Mouse (Mus musculus) lung, embryonic 16.5 days (tissue): Measurements from ENCODE around the gene Aipl1. TPM values are rescaled to one million over a fixed set of nuclear protein-coding genes. Genes with fewer than 3 reads are reported as not detected.
A peak's percentile ranks its signal among the peaks of the same experiment; 100 is the strongest.
"Not testable (repeated sequence)": the region's sequence is repeated elsewhere in the genome, so short reads cannot be mapped to it uniquely, and the experiment has no call there.

ENCODE experiments used
- ATAC-seq: fragments of 200-750 bp; cut with Nextera tagmentation; 2 replicates; pipeline ENCODE4 v1.8.0; 2017; ENCODE audit warnings: low read depth, mild to moderate bottlenecking, moderate library complexity
- H3K27ac ChIP-seq: fragments of 300-500 bp; sonication (generic); 2 replicates; pipeline ENCODE4 v1.5.1; 2014; ENCODE audit warnings: mild to moderate bottlenecking, control low read depth, low read length
- H3K27me3 ChIP-seq: fragments of 300-500 bp; sonication (generic); 2 replicates; pipeline ENCODE4 v1.6.1; 2014; ENCODE audit warnings: low read depth, low read length, mixed read lengths; ENCODE audit not compliant: control insufficient read depth, insufficient read depth
- H3K36me3 ChIP-seq: fragments of 300-500 bp; sonication (generic); 2 replicates; pipeline ENCODE4 v1.6.1; 2014; ENCODE audit warnings: low read length; ENCODE audit not compliant: control insufficient read depth, insufficient read depth
- H3K4me1 ChIP-seq: fragments of 300-500 bp; sonication (generic); replicated peaks from 2 replicates; pipeline ENCODE4 v1.6.1; 2014; ENCODE audit warnings: low read length, mixed read lengths; ENCODE audit not compliant: control insufficient read depth, insufficient read depth
- H3K4me2 ChIP-seq: fragments of 300-500 bp; sonication (generic); 2 replicates; pipeline ENCODE4 v1.6.1; 2014; ENCODE audit warnings: low read depth, low read length, control low read depth
- H3K4me3 ChIP-seq: fragments of 300-500 bp; sonication (generic); 2 replicates; pipeline ENCODE4 v1.5.1; 2014; ENCODE audit warnings: mild to moderate bottlenecking, low read length, control low read depth
- H3K9ac ChIP-seq: fragments of 300-500 bp; sonication (generic); 2 replicates; pipeline ENCODE4 v1.6.1; 2014; ENCODE audit warnings: low read length, control low read depth
- H3K9me3 ChIP-seq: fragments of 300-500 bp; sonication (generic); 2 replicates; pipeline ENCODE4 v1.6.1; 2016; ENCODE audit warnings: low read length; ENCODE audit not compliant: control insufficient read depth
- WGBS: fragments of 180-500 bp; shearing (Covaris S2); extraction: QIAGEN DNeasy Blood & Tissue Kit; methylation state at CpG from one replicate; pipeline ENCODE4 v1.1.7; 2014; 5-methylcytosine and 5-hydroxymethylcytosine counted together
- polyA plus RNA-seq: library from polyadenylated mRNA; unstranded; fragments of >200 nt; fragmentation: Nextera tagmentation; extraction: Ambion mirVana; gene quantifications from 2 replicates; pipeline ENCODE4 v1.2.1, GENCODE M21; 2015

The Aipl1 gene
- polyA plus RNA-seq, 1 experiment from 2014 or later: 0.44 TPM

GRCm38 (mm10) chr11:71995968-71996511 lies 41.3 kb downstream of the Aipl1 start:
- Histone ChIP-seq H3K4me2 (peak overlapping the region; percentile 41), H3K9ac (peak overlapping the region; percentile 34; the same call in 1 of the 2 replicates)
- whole genome bisulfite sequencing: 21% methylated on average over 9 of the region's 9 CpGs

GRCm38 (mm10) chr11:71992438-71992837 lies 44.9 kb downstream of the Aipl1 start:
- Histone ChIP-seq H3K4me3 (no peak overlapping the region), H3K27ac (no peak overlapping the region), H3K9ac (no peak overlapping the region), H3K27me3 (no peaks in the 10 kb centered on the region), H3K36me3 (no peaks in the 10 kb centered on the region), H3K9me3 (no peaks in the 10 kb centered on the region), H3K4me1 (peaks cover 7% of the 10 kb centered on the region; the same call in 1 of the 2 replicates), H3K4me2 (no peak overlapping the region)
- 84% methylated on average over 12 of the region's 12 CpGs for WGBS
- no peak for ATAC-seq

More at GRCm38 (mm10) chr11:71995968-71996511, 41.3 kb downstream of the Aipl1 start:
- peak; percentile 97 for ATAC-seq
- Histone ChIP-seq H3K27ac (peak overlapping the region; percentile 84), H3K36me3 (no peaks in the 10 kb centered on the region), H3K4me3 (peak overlapping the region; percentile 16), H3K27me3 (no peaks in the 10 kb centered on the region), H3K9me3 (no peaks in the 10 kb centered on the region), H3K4me1 (peaks cover 7% of the 10 kb centered on the region; the same call in 1 of the 2 replicates)

- Histone ChIP-seq H3K4me3 (no peak overlapping the region), H3K9ac (no peak overlapping the region), H3K9me3 (no peaks in the 10 kb centered on the region), H3K36me3 (no peaks in the 10 kb centered on the region), H3K27me3 (no peaks in the 10 kb centered on the region), H3K4me1 (peaks cover 7% of the 10 kb centered on the region; the same call in 1 of the 2 replicates), H3K4me2 (no peak overlapping the region), H3K27ac (no peak overlapping the region)
- no peak for ATAC-seq
- 18% methylated on average over 5 of the region's 5 CpGs for WGBS
Measured at GRCm38 (mm10) chr11:71991541-71991940, 45.8 kb downstream of the Aipl1 start.

- ATAC-seq, H3K9ac ChIP-seq, H3K9me3 ChIP-seq, H3K4me3 ChIP-seq, H3K27me3 ChIP-seq, H3K4me1 ChIP-seq, H3K4me2 ChIP-seq, H3K36me3 ChIP-seq, H3K27ac ChIP-seq: not testable (repeated sequence)
- WGBS: 66% methylated on average over 5 of the region's 5 CpGs
Measured at GRCm38 (mm10) chr11:71989407-71989806, 47.9 kb downstream of the Aipl1 start.

- H3K27ac ChIP-seq: no peak overlapping the region
- no peak overlapping the region for H3K4me3 ChIP-seq
- WGBS: 67% methylated on average over 14 of the region's 14 CpGs
- H3K9ac ChIP-seq: no peak overlapping the region
- no peaks in the 10 kb centered on the region for H3K36me3 ChIP-seq
- H3K27me3 ChIP-seq: no peaks in the 10 kb centered on the region
- no peak overlapping the region for H3K4me2 ChIP-seq
- no peaks in the 10 kb centered on the region for H3K9me3 ChIP-seq
- ATAC-seq: no peak
- H3K4me1 ChIP-seq: no peaks in the 10 kb centered on the region
Measured at GRCm38 (mm10) chr11:71987159-71988150, 49.9 kb downstream of the Aipl1 start.

GRCm38 (mm10) chr11:71985783-71986182 lies 51.5 kb downstream of the Aipl1 start:
- Histone ChIP-seq H3K27ac (no peak overlapping the region), H3K4me1 (no peaks in the 10 kb centered on the region), H3K4me3 (no peak overlapping the region), H3K36me3 (no peaks in the 10 kb centered on the region), H3K9ac (no peak overlapping the region), H3K27me3 (no peaks in the 10 kb centered on the region), H3K9me3 (no peaks in the 10 kb centered on the region), H3K4me2 (no peak overlapping the region)
- no peak for ATAC-seq
- 68% methylated on average over 2 of the region's 2 CpGs for WGBS

- Histone ChIP-seq H3K9me3 (no peaks in the 10 kb centered on the region), H3K4me2 (no peak overlapping the region), H3K4me3 (no peak overlapping the region), H3K27ac (no peak overlapping the region), H3K9ac (no peak overlapping the region), H3K4me1 (no peaks in the 10 kb centered on the region), H3K27me3 (no peaks in the 10 kb centered on the region), H3K36me3 (no peaks in the 10 kb centered on the region)
- ATAC-seq: no peak
- 26% methylated on average over 4 of the region's 4 CpGs for WGBS
Measured at GRCm38 (mm10) chr11:71985101-71985711, 52.1 kb downstream of the Aipl1 start.

- no peak overlapping the region for H3K27ac ChIP-seq
- H3K36me3 ChIP-seq: no peaks in the 10 kb centered on the region
- no peak for ATAC-seq
- WGBS: 70% methylated on average over 2 of the region's 2 CpGs
- no peak overlapping the region for H3K4me3 ChIP-seq
- no peaks in the 10 kb centered on the region for H3K9me3 ChIP-seq
- H3K4me2 ChIP-seq: no peak overlapping the region
- H3K9ac ChIP-seq: no peak overlapping the region
- H3K27me3 ChIP-seq: no peaks in the 10 kb centered on the region
- H3K4me1 ChIP-seq: no peaks in the 10 kb centered on the region
Measured at GRCm38 (mm10) chr11:71984093-71984492, 53.2 kb downstream of the Aipl1 start.
